In the genomic region with DNA sequence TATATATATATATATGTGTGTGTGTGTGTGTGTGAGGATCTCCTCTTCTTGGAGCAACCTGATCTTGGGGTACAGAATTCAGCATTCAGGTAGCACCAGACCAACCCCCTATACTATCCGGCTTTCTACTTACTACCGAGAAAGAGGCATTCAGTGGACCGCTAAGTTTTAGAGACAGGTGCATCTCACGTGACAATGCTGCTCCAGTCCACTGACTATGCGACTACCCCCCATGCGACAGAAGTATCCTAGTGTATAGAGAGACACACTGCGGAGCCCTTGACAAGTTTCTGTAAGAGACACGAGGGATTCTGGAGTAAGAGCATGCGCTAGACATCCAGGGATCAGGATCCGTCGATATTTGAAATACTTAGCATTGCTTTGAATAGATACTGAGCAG, we compare ENCODE assay signal across 29 mouse cellular contexts.
"Had no signal": no experiment of that assay in that cellular context is flagged by ENCODE, and none has a peak within 500 bp of the region (broad histone marks: within the 10 kb centered on the region; RNA-seq: fewer than 3 reads in every experiment).

No protein-coding gene starts in this region.

- H3K27ac ChIP-seq: limb, embryonic 10.5 days; limb, embryonic 12.5 days; limb, embryonic 13.5 days; limb, embryonic 15.5 days; liver, embryonic 12.5 days; liver, embryonic 13.5 days; liver, embryonic 14.5 days; liver, embryonic 15.5 days; lung, embryonic 15.5 days; macrophage; midbrain, embryonic 10.5 days; midbrain, embryonic 12.5 days; midbrain, embryonic 13.5 days; midbrain, embryonic 15.5 days had no signal

- H3K27me3 ChIP-seq: limb, embryonic 13.5 days; limb, embryonic 15.5 days; lung, embryonic 15.5 days; midbrain, embryonic 13.5 days; midbrain, embryonic 15.5 days had no signal

- H3K9me3 ChIP-seq: limb, embryonic 10.5 days; limb, embryonic 12.5 days; limb, embryonic 13.5 days; limb, embryonic 15.5 days; liver, embryonic 12.5 days; liver, embryonic 13.5 days; liver, embryonic 15.5 days; lung, embryonic 15.5 days; megakaryocyte, embryonic 14.5 days; midbrain, embryonic 10.5 days; midbrain, embryonic 12.5 days; midbrain, embryonic 13.5 days; midbrain, embryonic 15.5 days had no signal

- DNase-seq: left cerebral cortex, postnatal 4 days; liver; liver, embryonic 13.5 days; liver, postnatal 0 days; lung, adult 18-20 months; lung, adult 2 months; lung, embryonic 14.5 days; lung, postnatal 10 days; lung, postnatal 14 days; lung, postnatal 36 days; lung, postnatal 4 days; midbrain, embryonic 14.5 days had no signal

- H3K36me3 ChIP-seq: limb, embryonic 10.5 days; limb, embryonic 12.5 days; limb, embryonic 13.5 days; limb, embryonic 15.5 days; liver, embryonic 12.5 days; liver, embryonic 13.5 days; liver, embryonic 15.5 days; lung, embryonic 15.5 days; midbrain, embryonic 10.5 days; midbrain, embryonic 12.5 days; midbrain, embryonic 13.5 days; midbrain, embryonic 15.5 days had no signal

- H3K4me3 ChIP-seq: limb, embryonic 10.5 days; limb, embryonic 12.5 days; limb, embryonic 13.5 days; limb, embryonic 15.5 days; liver, embryonic 12.5 days; liver, embryonic 13.5 days; liver, embryonic 15.5 days; lung, embryonic 15.5 days; megakaryocyte, embryonic 14.5 days; midbrain, embryonic 10.5 days; midbrain, embryonic 12.5 days; midbrain, embryonic 13.5 days; midbrain, embryonic 15.5 days; myocyte had no signal

- H3K4me1 ChIP-seq: liver, embryonic 13.5 days; liver, embryonic 15.5 days; megakaryocyte, embryonic 14.5 days had no signal

- H3K4me2 ChIP-seq: limb, embryonic 12.5 days; limb, embryonic 13.5 days; limb, embryonic 15.5 days; liver, embryonic 11.5 days; liver, embryonic 12.5 days; liver, embryonic 13.5 days; liver, embryonic 15.5 days; lung, embryonic 14.5 days; lung, embryonic 15.5 days; midbrain, embryonic 11.5 days; midbrain, embryonic 12.5 days; midbrain, embryonic 13.5 days; midbrain, embryonic 15.5 days had no signal

- H3K9ac ChIP-seq: limb, embryonic 12.5 days; limb, embryonic 13.5 days; limb, embryonic 15.5 days; liver, embryonic 12.5 days; liver, embryonic 13.5 days; liver, embryonic 14.5 days; liver, embryonic 15.5 days; liver, postnatal 0 days; lung, embryonic 14.5 days; lung, embryonic 15.5 days; midbrain, embryonic 12.5 days; midbrain, embryonic 13.5 days; midbrain, embryonic 15.5 days had no signal
